Mouse (Mus musculus): ENCODE results near the gene Acbd6. TPM values are rescaled to one million over a fixed set of nuclear protein-coding genes. Genes with fewer than 3 reads are reported as not detected.

The Acbd6 gene
- total RNA-seq, 2 experiments from 2014 or later = 104 to 106 TPM

DNA sequence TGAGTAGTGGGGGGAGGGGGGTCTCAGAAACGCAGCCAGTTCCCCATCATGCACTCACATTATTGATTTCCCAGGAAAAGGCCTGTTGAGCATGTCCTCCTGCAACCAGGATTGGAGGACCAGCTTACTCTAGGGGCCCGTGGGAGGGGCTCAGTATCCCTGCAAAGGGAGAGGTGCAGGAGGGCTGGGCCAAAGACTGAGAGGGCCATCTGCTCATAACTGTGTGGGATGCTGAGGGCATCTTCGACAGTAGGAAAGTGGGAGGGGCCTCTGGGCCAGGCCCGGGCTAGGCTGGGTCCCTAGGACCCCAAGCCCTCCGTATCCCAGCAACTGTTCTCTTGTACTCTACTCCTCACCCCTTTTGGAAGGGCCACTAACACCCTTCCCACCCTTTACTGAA, 146.3 kb downstream of the Acbd6 start:
- DNase-seq (ENCODE audit: low spot score in 2 of 2) = no peak
- intact Hi-C loops (cut with DNase I) = no loop called here

DNA sequence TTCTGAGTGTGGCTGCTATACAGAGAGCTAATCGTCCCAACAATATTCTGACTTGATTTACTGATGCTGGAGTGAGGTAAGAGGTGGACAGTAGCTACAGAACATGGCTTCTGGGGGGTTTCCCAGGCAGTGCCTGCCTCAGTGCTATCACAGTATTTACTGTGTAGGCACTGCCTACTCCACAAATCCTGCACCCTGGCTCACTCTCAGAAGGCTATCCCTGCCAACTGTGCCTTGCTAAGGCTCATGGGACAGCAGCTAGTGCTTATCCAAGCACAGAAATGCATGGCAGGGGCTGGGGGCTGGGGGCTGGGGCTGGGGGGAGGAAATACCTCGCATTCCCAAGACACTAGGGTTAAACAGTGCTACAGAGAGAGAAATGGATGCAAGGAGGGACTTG, 155.4 kb downstream of the Acbd6 start:
- intact Hi-C loops (cut with DNase I) = no loop called here
- DNase-seq (ENCODE audit: low spot score in 2 of 2) = peak in 1 of 2 experiments; percentile 37

GRCm38 (mm10) chr1:155715366-155715765, 157.4 kb downstream of the Acbd6 start:
- intact Hi-C loops (cut with DNase I) = no loop called here
- DNase-seq (ENCODE audit: low spot score in 2 of 2) = no peak

GRCm38 (mm10) chr1:155717301-155717700, 159.4 kb downstream of the Acbd6 start:
- no peak for DNase-seq (ENCODE audit: low spot score in 2 of 2)
- intact Hi-C loops (cut with DNase I) = no loop called here

- DNase-seq (ENCODE audit: low spot score in 2 of 2) = no peak
- intact Hi-C loops (cut with DNase I) = no loop called here
These were observed 160.9 kb downstream of the Acbd6 start for GRCm38 (mm10) chr1:155718851-155719250.

DNA sequence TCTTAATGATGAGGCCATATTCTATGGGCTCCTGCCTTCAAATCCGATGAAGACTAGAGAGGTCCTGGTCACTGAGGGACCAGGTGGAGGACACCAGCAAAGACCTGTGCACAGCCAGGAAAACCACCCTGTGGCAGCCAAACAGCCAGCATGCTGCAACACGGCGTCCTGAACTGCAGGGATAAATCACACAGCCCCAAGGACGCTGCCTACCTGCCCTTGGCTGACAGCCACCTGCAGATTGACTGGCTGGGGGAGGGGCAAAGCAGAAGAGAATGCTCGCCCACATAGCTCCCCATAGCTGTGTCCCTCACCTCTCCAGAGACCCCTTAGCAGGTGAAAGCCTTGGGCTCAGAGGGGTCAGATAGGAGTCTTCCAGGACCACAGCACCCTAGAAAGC, 162.1 kb downstream of the Acbd6 start:
- DNase-seq (ENCODE audit: low spot score in 2 of 2) = no peak
- intact Hi-C loops (cut with DNase I) = no loop called here

- DNase-seq (ENCODE audit: low spot score in 2 of 2) = no peak
- intact Hi-C loops (cut with DNase I) = loop anchor here (1.0 kb wide), 1 partner anchor 145 kb away; no protein-coding TSS in a partner anchor
These were observed 163.5 kb downstream of the Acbd6 start for GRCm38 (mm10) chr1:155721443-155721842.

- intact Hi-C loops (cut with DNase I) = no loop called here
- DNase-seq (ENCODE audit: low spot score in 2 of 2) = no peak
These were observed 164.3 kb downstream of the Acbd6 start for GRCm38 (mm10) chr1:155722185-155722584.

DNA sequence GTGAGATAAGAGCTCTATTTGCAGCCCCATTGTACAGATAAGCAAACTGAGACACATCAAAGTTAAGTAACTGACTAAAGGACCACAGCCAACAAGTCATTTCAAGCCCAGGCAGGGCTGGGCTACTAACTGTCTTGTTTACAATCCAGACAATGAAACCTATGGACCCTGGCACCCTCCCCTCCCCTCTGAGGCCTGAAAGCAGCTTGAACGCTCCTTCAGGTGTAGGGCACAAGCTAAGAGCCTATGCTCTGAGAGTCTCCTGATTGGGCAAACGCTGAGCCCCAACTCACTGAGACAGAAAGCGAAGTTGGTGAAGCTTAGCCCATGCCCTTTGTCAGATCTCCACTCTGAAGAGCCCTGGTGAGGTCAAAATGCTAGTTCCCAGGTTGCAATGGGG, 166.4 kb downstream of the Acbd6 start:
- intact Hi-C loops (cut with DNase I) = no loop called here
- DNase-seq (ENCODE audit: low spot score in 2 of 2) = no peak

DNA sequence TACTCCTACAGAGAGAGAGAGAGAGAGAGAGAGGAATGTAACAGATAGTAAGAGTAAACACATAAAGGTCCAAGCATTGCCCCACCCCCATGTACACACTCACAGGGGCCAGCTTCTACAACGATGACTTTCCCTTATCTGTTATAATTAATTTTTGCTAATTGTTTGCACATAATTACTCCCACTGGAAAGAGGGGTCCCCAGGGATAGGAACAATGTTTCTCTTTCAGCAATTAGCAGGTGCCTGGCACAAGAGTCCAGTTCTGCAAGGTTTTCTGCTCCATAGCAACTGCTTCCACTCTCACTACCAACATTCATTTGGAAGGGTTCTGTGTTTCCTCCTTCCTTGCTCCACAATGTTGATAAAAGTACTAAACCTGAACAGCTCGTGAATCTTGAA, 168.0 kb downstream of the Acbd6 start:
- intact Hi-C loops (cut with DNase I) = no loop called here
- no peak for DNase-seq (ENCODE audit: low spot score in 2 of 2)

DNA sequence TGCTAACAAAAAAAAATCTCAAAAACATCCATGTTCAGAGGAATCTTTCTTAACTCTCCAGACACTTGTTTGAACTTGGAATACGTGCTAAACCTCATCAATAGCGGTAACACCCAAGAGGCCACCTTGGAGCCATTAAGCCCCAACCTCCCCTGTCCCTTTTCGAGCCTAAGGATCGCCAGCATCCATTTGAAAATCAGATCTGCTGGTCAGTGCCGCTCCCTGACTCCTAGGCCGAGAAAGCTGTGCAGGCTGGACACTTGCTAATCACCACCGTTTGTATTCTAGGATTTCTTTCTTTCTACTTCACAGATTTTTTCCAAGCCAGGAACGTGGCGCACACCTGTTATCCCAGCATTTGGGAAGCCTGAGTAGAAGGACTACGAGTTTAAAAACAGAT, 169.9 kb downstream of the Acbd6 start:
- DNase-seq (ENCODE audit: low spot score in 2 of 2) = no peak
- intact Hi-C loops (cut with DNase I) = no loop called here

DNA sequence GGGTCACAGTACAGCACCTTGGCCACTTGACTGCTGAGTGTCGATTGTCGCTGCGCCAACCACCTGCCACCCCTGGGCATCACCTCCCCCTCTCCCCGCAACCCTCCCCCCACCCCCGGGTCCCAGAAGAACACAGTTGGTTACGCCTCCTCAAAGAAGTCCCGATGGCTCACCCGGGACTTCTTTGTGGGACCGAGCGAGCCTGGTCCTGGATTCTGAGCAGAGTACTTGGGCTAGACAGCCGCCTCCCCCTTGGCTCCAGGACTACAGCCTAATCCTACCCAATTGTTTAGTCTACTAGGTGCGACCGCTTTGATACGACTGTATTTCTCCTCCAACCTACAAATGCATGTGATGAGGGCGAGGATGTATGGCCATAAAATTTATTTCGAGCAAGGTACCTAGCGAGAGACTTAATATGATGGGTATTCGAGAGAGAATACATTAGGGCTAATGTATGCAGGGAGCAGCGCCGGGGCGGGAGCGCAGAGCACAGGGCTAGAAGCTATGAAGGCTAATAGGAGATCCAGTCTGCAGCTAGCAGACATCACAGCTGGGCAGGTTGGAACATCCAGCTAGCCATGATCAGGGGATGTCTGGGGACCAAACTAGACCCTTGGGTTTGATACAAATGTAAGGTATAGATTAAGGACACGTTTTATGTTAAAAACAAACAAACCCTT, 171.3 kb downstream of the Acbd6 start:
- intact Hi-C loops (cut with DNase I) = no loop called here
- no peak for DNase-seq (ENCODE audit: low spot score in 2 of 2)

- DNase-seq (ENCODE audit: low spot score in 2 of 2) = no peak
- intact Hi-C loops (cut with DNase I) = no loop called here
These were observed 173.2 kb downstream of the Acbd6 start for GRCm38 (mm10) chr1:155731156-155731555.

DNA sequence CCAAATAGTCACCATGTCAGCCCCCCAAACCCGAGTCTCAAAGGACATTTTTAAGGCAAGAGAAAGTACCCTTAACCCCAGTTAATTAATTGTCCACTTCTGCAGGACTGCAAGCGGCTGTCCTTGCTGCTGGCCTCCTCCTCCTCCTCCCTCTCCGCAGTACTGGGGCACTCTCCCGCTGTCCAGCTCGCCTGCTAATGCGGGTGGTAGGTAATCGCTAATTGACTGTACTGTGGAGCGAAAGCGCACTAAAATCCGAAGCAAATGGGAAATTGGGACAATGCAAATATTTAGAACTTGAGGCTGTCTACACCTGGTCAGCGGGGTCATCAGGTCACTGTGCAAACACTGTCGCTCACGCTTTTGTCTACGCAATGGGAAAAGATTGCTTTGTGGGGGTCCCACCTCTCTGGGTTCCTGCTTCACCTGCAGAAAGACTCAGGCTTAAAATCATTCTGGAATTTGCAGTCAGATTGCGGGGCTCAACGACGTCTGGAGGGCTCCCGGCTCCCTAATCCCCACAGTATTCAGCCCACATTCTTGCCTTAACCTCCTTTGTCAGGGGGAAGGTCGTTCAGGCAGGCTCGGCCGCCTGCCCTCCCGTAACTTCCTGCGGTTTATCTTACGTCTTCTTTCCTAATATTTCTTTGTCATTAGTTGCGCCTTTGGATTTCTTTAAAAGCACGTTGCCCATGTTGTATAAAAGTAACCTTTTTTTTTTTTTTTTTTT, 178.3 kb downstream of the Acbd6 start:
- DNase-seq (ENCODE audit: low spot score in 2 of 2) = no peak
- intact Hi-C loops (cut with DNase I) = no loop called here

DNA sequence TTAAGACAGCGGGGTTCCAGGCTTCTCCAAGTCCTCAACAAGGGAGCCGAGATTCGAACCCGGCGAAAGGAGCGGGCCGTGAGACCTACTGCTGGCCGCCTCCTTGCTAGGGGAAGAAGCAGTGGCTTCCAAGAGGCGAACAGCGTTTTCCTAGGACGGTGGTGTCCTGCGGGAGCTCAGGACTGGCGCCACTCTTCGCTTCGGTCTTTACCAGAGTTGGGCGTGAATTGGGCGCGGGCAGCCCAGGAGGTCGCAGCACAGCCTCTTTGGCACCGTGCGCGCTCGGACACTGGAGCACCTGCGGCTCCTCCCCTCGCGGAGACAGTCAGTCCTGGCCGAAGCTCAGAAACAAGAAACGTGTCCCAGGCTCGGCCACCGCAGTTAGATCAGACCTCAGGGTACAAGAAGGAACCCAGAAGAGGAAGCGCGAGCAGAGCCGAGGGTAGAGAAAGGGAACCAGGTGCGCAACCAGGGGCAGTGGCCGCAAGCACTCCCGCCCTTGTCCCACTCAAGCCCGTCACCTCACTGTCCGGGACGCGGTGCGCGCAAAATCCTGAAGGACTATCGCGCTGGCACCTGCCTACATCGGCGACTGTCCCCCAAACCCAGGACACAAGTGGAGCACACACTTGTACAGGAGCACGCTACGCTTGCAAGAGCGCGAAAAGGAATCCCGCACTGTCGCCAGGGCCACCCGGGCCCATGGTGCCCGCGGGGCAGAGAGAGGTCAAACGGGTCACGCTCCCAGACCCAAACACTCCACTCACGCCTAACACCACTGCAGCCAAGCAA, 179.3 kb downstream of the Acbd6 start:
- intact Hi-C loops (cut with DNase I) = no loop called here
- no peak for DNase-seq (ENCODE audit: low spot score in 2 of 2)

- intact Hi-C loops (cut with DNase I) = no loop called here
- DNase-seq (ENCODE audit: low spot score in 2 of 2) = no peak
These were observed 180.0 kb downstream of the Acbd6 start for GRCm38 (mm10) chr1:155737809-155738383.
